Mouse (Mus musculus) activated CD4-positive, CD25-positive, alpha-beta regulatory T cell, adult 4 months (primary cell): Measurements from ENCODE around the gene Pcsk7. TPM values are rescaled to one million over a fixed set of nuclear protein-coding genes. Genes with fewer than 3 reads are reported as not detected.

Source experiments
- ATAC-seq: one replicate; pipeline ENCODE4 v1.8.0; 2017
- polyA plus RNA-seq, 2 experiments: library from polyadenylated mRNA; unstranded; fragments of 100-300 nt; shearing (Covaris generic); gene quantifications; one replicate each; pipeline ENCODE4 v1.2.1; 2017

The Pcsk7 gene
- polyA plus RNA-seq, 2 experiments from 2014 or later, result 13.9 to 18.5 TPM

DNA sequence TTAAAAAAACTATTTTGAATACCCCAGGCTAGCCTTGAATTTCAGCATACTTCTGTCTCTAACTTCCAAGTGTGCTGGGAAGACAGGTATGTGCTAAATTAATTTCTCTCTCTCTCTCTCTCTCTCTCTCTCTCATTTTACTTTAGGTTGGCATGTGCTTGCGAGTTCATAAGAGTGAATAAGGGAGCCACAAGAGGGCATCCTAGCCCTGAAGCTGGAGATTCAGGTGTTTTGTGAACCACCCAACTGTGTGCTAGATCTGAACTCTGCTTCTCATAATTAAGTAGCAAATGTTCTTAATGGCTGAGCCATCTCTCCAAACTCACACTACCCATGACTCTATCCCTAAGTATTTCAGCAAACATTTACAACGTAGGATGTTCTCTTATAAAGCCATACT, 70.6 kb downstream of the Pcsk7 start:
- ATAC-seq, result no peak

Other genes with a start within 250 kb of the Pcsk7 start
- 1 to 10 TPM; 7.9 to 8.6 TPM for gene Cep164, start 77.8 kb upstream of the Pcsk7 start, polyA plus RNA-seq
- 10 to 100 TPM in 1 of 2 experiments, 1 to 10 TPM in 1; 8.0 to 10.0 TPM for gene Bace1, start 67.9 kb upstream of the Pcsk7 start, polyA plus RNA-seq
- gene Rnf214, start 414 bp downstream of the Pcsk7 start, polyA plus RNA-seq, result 10 to 100 TPM; 26.5 to 29.6 TPM
- gene Tagln, start 29.6 kb downstream of the Pcsk7 start, polyA plus RNA-seq, result 1 to 10 TPM in 1 of 2 experiments, under 1 TPM in 1; 0.66 to 1.1 TPM
- 10 to 100 TPM; 36.5 to 43.0 TPM for gene Sidt2, start 48.8 kb downstream of the Pcsk7 start, polyA plus RNA-seq
- gene Pafah1b2, start 106.2 kb downstream of the Pcsk7 start, polyA plus RNA-seq, result 10 to 100 TPM; 59.9 to 63.9 TPM
- gene Sik3, start 106.3 kb downstream of the Pcsk7 start, polyA plus RNA-seq, result 10 to 100 TPM in 1 of 2 experiments, 1 to 10 TPM in 1; 7.9 to 10.4 TPM